Comparison of ENCODE assay signal across 9 mouse cellular contexts in genomic region chr10:128335582-128335981, GRCm38 (mm10). TPM values are rescaled to one million over a fixed set of nuclear protein-coding genes. Genes with fewer than 3 reads are reported as not detected.
DNase-seq lines count a peak whose midpoint lies in the region; ATAC-seq and TF ChIP-seq lines count a peak whose summit lies in the region.
"Had no signal": no experiment of that assay in that cellular context is flagged by ENCODE, and none has a peak within 500 bp of the region (broad histone marks: within the 10 kb centered on the region; RNA-seq: fewer than 3 reads in every experiment).

No protein-coding gene starts in this region.

- peak; percentile 33; the same call in 1 of the 2 replicates for ATAC-seq in megakaryocyte, adult 5-6 weeks (ENCODE audit: poor library complexity, severe bottlenecking)

- TF ChIP-seq CTCF in layer of hippocampus, adult 2 months (conservative IDR thresholded peaks at IDR 0.05): peak; percentile 80

- H3K27ac ChIP-seq in layer of hippocampus, adult 2 months: peak overlapping the region; percentile 53; the same call in 1 of the 2 replicates
- H3K27ac ChIP-seq: limb, embryonic 12.5 days had no signal

- no peak overlapping the region for H3K4me3 ChIP-seq in layer of hippocampus, adult 2 months
- H3K4me3 ChIP-seq: limb, embryonic 12.5 days had no signal

- no peaks in the 10 kb centered on the region for H3K27me3 ChIP-seq in splenic B cell, adult 2 months (ENCODE audit: control insufficient read depth, insufficient read depth, low read length, poor library complexity, severe bottlenecking)
- H3K27me3 ChIP-seq: limb, embryonic 12.5 days had no signal

- no peaks in the 10 kb centered on the region for H3K36me3 ChIP-seq in splenic B cell, adult 2 months (ENCODE audit: control insufficient read depth, insufficient read depth, low read length, poor library complexity, severe bottlenecking)

- peak; percentile 75 to 92 for DNase-seq in heart, adult 18-20 months
- DNase-seq in heart, adult 11 months: no peak
- DNase-seq in MN1 (ENCODE audit: low spot score): peak; percentile 92
- DNase-seq in cerebellum, adult 9-11 months: peak; percentile 60
- peak; percentile 79 for DNase-seq in heart, adult 8-10 months (ENCODE audit: low spot score)
- peak in 1 of 2 experiments; percentile 67 for DNase-seq in layer of hippocampus, adult 2 months (ENCODE audit: low spot score in 2 of 2)
- DNase-seq in splenic B cell, adult 2 months (ENCODE audit: low read depth, low spot score): peak; percentile 91

RNA-seq across cellular contexts. Expression of gene Cs, which starts 2.0 kb away (rescaled TPM):
- 1,000 to 10,000 TPM; 1,006 to 1,090 TPM for total RNA-seq in heart, adult 18-20 months (2021)
- 1,000 to 10,000 TPM in 3 of 4 experiments, 100 to 1,000 TPM in 1; 991 to 1,066 (median 1,045) TPM for total RNA-seq in heart, adult 8-10 months (2022)
- 100 to 1,000 TPM; 226 to 235 TPM for total RNA-seq in layer of hippocampus, adult 2 months (2021)
- total RNA-seq in megakaryocyte, adult 5-6 weeks (2015): 158 and 160 TPM in 2 replicates
- total RNA-seq in megakaryocyte, adult 5-6 weeks (2017): 95.0 and 116 TPM in 2 replicates

RNA-seq across cellular contexts. Expression of gene Cnpy2, which starts 13.3 kb away (rescaled TPM):
- total RNA-seq in heart, adult 18-20 months (2021): 10 to 100 TPM; 62.2 to 66.6 TPM
- 10 to 100 TPM; 54.6 to 73.4 (median 61.2) TPM for total RNA-seq in heart, adult 8-10 months (2022)
- 10 to 100 TPM; 78.8 to 83.0 TPM for total RNA-seq in layer of hippocampus, adult 2 months (2021)
- 73.3 and 78.6 TPM in 2 replicates for total RNA-seq in megakaryocyte, adult 5-6 weeks (2015)
- total RNA-seq in megakaryocyte, adult 5-6 weeks (2017): 81.0 and 84.5 TPM in 2 replicates

RNA-seq across cellular contexts. Expression of gene Pan2, which starts 32.4 kb away (rescaled TPM):
- total RNA-seq in heart, adult 18-20 months (2021): 1 to 10 TPM; 4.5 to 6.0 TPM
- 1 to 10 TPM; 6.1 to 7.1 (median 6.5) TPM for total RNA-seq in heart, adult 8-10 months (2022)
- 10 to 100 TPM; 14.7 to 16.4 TPM for total RNA-seq in layer of hippocampus, adult 2 months (2021)
- 17.3 and 17.7 TPM in 2 replicates for total RNA-seq in megakaryocyte, adult 5-6 weeks (2015)
- 14.0 and 14.9 TPM in 2 replicates for total RNA-seq in megakaryocyte, adult 5-6 weeks (2017)

RNA-seq across cellular contexts. Expression of gene Coq10a, which starts 33.2 kb away (rescaled TPM):
- 100 to 1,000 TPM; 365 to 392 TPM for total RNA-seq in heart, adult 18-20 months (2021)
- 100 to 1,000 TPM; 365 to 443 (median 423) TPM for total RNA-seq in heart, adult 8-10 months (2022)
- 10 to 100 TPM; 48.6 to 49.2 TPM for total RNA-seq in layer of hippocampus, adult 2 months (2021)
- 22.6 and 24.4 TPM in 2 replicates for total RNA-seq in megakaryocyte, adult 5-6 weeks (2015)
- total RNA-seq in megakaryocyte, adult 5-6 weeks (2017): 14.1 and 19.2 TPM in 2 replicates

RNA-seq across cellular contexts. Expression of gene Il23a, which starts 37.0 kb away (rescaled TPM):
- total RNA-seq in heart, adult 18-20 months (2021): not detected
- under 1 TPM in 1 of 4 experiments, not detected in 3; 0.38 TPM for total RNA-seq in heart, adult 8-10 months (2022)
- under 1 TPM in 1 of 2 experiments, not detected in 1; 0.27 TPM for total RNA-seq in layer of hippocampus, adult 2 months (2021)
- total RNA-seq in megakaryocyte, adult 5-6 weeks (2015): not detected in 2 replicates
- total RNA-seq in megakaryocyte, adult 5-6 weeks (2017): 0.12 TPM in 1 of 2 replicates, not detected in the other

Comparison
In these comparisons a context has a peak if more than half of its experiments do, and no peak if none do; other contexts are left out.
1. RNA of gene Cs, which starts 2.0 kb away (total RNA-seq): 1,006 to 1,090 TPM in heart, adult 18-20 months and 991 to 1,066 TPM in heart, adult 8-10 months; 226 to 235 TPM in layer of hippocampus, adult 2 months and 95.0 to 160 TPM in megakaryocyte, adult 5-6 weeks; every median in the first group is over 4 times any median in the second.